Comparison of ENCODE assay signal across 14 mouse cellular contexts in the genomic region with DNA sequence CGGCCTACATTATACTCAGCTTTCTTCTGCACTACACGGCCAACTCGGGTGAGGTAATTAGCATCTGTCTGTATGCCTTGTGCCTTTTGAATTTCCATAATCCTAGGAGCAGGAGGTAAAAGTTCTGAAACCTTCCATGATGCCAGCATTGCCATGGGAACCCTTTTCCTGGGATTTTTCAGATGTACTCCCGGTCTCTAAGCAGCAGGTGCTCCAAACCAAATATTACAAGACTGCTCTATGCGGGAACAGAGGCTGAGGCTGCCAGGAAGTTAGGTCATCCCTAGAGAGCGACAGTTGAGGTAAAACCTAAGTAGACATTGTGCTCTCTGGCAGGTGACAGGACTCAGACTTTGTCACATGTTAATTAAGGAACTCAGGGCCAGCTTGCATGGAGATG.
"Had no signal": no experiment of that assay in that cellular context is flagged by ENCODE, and none has a peak within 500 bp of the region (broad histone marks: within the 10 kb centered on the region; RNA-seq: fewer than 3 reads in every experiment).

No protein-coding gene starts in this region.

- H3K4me2 ChIP-seq: liver, embryonic 11.5 days; lung, embryonic 14.5 days; midbrain, embryonic 12.5 days had no signal

- DNase-seq: kidney, adult 8-10 months; kidney, postnatal 25 days; lung, embryonic 14.5 days; lung, postnatal 10 days; lung, postnatal 4 days; right cerebral cortex, adult 18-20 months; right cerebral cortex, postnatal 4 days; spleen, adult 18-20 months; thymus, adult 18-20 months; thymus, postnatal 14 days had no signal

- H3K4me3 ChIP-seq: limb, embryonic 10.5 days; midbrain, embryonic 12.5 days had no signal

- H3K36me3 ChIP-seq: limb, embryonic 10.5 days; midbrain, embryonic 12.5 days had no signal

- H3K27ac ChIP-seq: limb, embryonic 10.5 days; midbrain, embryonic 12.5 days had no signal

- H3K9ac ChIP-seq: lung, embryonic 14.5 days; midbrain, embryonic 12.5 days had no signal

- H3K9me3 ChIP-seq: limb, embryonic 10.5 days; midbrain, embryonic 12.5 days had no signal

- ATAC-seq: intestine, postnatal 0 days had no signal

- H3K27me3 ChIP-seq: midbrain, embryonic 12.5 days had no signal

- H3K4me1 ChIP-seq: midbrain, embryonic 12.5 days had no signal
